Mouse (Mus musculus): ENCODE results near the gene Colgalt2.

Gene Colgalt2

DNA sequence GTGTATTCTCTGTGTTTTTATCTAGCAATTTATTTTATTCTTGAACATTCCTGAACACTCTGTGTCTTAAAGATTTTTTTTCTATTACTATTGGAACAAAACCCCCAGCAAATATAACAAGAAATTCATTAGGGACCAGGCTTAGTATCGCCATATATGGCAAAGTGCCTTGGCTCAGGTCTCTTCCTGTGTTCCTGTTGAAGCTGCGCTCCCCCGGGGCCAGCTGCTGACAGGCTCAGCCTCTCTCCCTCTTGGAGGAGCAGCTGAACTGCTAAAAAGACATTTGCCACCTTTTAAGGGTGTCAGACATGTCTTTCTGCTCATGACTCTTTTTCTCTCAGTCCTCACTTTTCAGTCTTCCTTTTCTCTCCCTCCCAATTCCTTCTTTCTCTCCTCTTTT is 66.7 kb downstream of the Colgalt2 start:
- in situ Hi-C loops (cut with MboI; ENCODE audit: unreplicated experiment in 2 of 2): no loop called here

DNA sequence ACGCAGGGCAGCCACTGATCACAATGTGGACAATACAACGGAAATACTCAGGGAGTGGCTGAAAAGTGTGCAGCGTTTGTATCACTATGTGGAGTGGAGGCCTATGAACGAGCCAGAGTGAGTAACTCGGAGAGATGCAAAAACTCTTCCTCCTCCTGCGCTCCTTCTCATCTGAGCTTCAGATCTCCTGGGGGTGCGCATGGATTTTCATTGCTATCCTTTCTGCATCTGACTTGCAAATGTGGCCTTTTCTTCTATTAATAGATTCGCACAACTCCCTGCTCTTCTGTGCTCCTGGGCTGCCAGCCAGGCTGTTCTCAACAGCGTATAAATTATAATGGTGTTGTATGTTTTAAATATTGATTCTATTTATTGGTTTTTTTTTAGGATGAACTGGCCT is 68.8 kb downstream of the Colgalt2 start:
- in situ Hi-C loops (cut with MboI; ENCODE audit: unreplicated experiment in 2 of 2): no loop called here

DNA sequence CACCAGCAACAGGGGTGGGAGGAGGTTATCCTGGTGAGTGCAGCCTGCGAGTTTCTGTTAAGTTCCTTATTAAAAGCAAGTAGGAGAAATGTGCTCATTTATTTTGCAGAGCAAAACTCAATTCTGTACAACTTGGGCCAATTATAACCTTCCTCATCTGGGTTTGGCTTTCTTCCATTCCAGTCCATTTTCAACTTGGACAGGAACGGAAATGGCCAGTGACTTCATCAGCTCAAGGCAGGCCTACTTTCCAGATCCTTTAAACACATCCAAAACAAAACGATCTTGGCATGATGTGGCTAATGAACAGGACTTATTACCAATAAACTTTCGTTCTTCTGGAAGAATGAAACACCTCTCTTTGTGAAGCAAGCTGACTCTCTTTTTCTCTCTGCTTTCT is 76.5 kb downstream of the Colgalt2 start:
- in situ Hi-C loops (cut with MboI; ENCODE audit: unreplicated experiment in 2 of 2): no loop called here

DNA sequence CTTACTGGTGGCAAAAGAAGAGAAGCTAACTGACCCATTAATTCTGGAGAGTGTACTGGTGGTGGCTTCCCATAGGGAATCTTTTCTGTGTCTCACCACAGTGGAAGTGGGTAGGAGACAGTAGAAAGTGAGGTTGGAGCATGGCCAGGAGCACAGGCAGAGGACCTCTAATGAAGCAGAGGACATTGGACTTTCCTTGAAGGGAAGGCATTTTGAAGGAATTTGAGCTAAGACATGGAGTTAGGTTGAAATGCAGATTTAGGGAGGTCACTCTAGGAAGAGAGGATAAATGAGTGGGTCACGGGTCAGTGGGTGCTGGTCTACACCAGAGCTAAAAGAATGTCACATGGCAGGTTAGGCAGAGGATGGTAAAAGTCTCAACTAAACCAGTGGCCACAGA is 91.2 kb downstream of the Colgalt2 start:
- in situ Hi-C loops (cut with MboI; ENCODE audit: unreplicated experiment in 2 of 2): no loop called here

DNA sequence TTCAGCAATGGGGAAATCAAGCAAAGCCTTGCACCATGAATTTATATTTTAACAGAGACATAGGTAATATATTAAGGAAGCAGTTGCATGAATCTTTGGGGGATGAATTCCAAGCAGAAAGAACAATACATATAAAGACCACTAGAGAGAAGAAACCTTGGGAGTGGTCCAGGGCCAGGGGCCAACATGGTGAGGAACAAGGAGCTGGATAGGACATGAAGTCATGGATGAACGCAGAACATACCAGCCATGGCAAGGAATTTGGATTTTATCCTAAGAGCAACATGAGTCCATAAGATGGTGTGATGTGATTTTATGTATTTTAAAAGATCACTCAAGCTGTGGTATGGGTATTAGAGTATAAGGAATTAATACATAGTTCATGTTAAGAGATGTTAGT is 92.6 kb downstream of the Colgalt2 start:
- in situ Hi-C loops (cut with MboI; ENCODE audit: unreplicated experiment in 2 of 2): no loop called here

DNA sequence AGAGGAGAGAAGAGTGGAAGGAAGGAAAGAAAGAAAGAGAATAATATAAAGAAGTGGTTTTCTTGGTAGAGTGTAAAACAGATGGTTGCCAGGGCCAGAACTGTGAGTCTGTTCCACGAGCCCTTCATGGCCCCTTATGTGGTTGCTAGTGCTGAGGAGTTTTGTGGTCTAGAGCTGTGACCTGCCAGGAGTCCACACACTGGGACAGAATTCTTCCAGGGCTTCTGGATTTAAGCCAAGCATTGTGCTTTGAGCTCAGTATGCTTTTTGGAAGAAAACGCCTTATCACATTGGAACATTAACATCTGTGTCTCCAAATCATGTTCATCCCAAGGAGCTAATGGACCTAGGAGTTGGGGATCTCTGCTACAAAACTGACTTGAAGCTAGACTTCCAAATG is 97.2 kb downstream of the Colgalt2 start:
- in situ Hi-C loops (cut with MboI; ENCODE audit: unreplicated experiment in 2 of 2): no loop called here

DNA sequence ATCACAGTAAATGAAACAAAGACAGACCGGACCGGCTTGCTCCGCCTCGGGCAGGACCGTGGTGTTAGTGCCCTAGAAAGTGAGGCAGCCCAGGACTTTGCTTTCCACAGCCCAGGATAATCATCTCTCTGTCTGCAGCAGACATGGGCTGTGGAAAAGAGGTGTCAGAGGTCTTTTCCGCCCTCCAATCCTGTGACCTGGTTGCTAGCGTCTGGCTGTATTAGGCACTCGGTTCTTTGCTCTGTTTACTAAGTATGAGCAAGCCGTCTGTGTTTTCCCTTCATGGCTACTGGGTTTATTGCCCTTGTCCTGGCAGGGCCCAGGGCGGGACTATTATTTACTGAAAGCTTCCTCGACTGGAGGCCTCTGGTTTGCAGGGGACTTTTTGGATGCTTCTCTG is 98.0 kb downstream of the Colgalt2 start:
- in situ Hi-C loops (cut with MboI; ENCODE audit: unreplicated experiment in 2 of 2): no loop called here

DNA sequence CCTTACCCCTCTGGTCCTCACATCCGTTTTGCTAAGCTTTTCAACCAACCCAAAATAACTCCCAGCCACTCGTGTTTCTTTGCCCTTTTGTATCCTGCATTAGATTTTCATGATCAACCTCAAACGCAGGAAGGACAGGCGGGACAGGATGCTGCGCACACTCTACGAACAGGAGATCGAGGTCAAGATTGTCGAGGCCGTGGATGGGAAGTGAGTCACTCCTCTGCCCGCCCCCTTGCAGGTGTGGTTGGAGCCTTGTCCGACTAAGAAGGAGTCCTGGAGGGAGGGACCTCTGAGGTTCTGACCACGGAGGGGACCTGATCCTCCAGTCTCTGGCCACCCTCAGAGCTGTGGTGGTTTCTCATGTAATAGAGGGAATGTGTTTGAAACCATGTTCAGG is 100.2 kb downstream of the Colgalt2 start:
- in situ Hi-C loops (cut with MboI; ENCODE audit: unreplicated experiment in 2 of 2): loop anchor here (10.0 to 25.0 kb wide), 3 partner anchors 415 to 1312 kb away; no protein-coding TSS in a partner anchor

DNA sequence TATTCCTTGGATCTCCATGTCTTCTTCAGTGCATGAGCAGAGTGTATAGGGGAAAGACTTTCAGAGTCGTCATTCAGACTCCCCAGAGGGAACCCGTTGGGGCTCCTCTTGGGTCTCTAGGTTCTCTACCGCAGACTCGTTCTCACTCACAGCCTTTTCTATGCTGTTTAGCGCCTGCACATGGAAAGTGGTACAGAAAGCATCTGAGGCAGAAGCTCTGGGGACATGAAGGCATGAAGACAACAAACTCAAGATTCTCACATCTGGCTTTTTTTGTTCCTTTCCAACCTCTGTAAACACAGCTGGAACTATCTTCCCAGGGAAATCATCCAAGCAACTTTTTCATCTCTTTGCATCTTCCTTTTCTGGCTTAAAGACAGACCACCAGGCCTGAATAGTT is 106.5 kb downstream of the Colgalt2 start:
- in situ Hi-C loops (cut with MboI; ENCODE audit: unreplicated experiment in 2 of 2): loop anchor here (5.0 to 25.0 kb wide), 4 partner anchors 409 to 1306 kb away; no protein-coding TSS in a partner anchor

DNA sequence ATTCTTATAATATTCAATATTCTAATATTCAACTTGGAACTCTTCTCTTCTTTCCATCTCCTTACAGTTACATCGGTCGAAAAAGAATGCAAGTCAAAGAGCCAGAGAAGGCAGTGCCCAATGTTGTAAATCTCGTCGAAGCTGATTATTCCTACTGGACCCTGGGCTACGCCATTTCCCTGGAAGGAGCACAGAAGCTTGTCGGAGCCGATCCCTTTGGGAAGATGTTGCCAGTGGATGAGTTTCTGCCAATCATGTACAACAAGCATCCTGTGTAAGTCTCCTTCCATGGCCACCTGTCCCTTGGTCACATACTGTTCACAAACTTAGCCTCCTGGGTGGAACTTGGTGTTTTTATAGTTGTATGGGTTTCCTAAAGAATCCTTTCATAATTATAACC is 107.1 kb downstream of the Colgalt2 start:
- in situ Hi-C loops (cut with MboI; ENCODE audit: unreplicated experiment in 2 of 2): loop anchor here (5.0 to 25.0 kb wide), 4 partner anchors 408 to 1306 kb away; no protein-coding TSS in a partner anchor

DNA sequence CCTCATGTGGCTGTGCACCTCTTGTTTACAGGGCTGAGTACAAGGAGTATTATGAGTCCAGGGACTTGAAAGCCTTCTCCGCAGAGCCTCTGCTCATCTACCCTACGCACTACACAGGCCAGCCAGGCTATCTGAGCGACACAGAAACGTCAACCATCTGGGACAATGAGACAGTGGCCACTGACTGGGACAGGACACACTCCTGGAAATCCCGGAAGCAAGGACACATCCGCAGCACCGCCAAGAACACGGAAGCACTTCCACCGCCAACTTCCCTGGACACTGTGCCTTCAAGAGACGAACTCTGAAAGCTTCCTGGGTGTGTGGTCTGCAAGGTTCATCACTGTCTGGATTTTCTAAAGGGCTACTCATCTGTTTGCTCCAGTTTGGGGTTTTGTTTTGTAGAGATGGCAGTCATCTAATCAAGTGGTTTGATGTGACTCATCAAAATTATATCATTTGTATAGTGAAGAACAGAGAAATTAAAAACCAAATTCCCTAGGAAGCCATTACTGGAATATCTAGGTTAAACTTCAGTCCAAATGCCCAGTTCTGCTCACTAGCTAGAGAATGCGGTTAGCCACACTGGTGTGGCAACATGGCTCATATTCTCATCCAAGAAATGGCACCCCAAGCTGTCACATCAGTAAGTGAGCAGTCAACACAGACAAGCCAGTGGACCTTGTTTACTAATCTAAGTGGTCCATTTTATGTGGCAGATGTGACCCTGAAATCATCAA is 109.0 kb downstream of the Colgalt2 start:
- in situ Hi-C loops (cut with MboI; ENCODE audit: unreplicated experiment in 2 of 2): loop anchor here (5.0 to 25.0 kb wide), 4 partner anchors 406 to 1304 kb away; no protein-coding TSS in a partner anchor

DNA sequence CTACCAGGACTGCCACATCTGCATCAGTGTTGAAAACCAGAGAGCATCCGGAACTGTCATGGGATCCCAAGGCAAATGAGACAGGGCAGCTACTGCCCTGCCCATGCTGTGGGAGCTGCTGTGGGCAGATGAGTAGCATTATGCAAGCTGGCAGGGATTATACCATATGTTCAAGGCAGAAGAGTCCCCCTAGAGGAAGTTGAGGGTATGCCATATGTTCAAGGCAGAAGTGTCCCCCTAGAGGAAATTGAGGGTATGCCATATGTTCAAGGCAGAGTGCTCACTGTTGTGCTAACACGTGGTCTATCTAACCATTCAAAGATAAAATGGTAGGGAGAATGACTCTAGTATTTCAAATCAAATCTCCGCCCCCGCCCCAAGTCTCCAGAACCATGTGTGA is 111.6 kb downstream of the Colgalt2 start:
- in situ Hi-C loops (cut with MboI; ENCODE audit: unreplicated experiment in 2 of 2): loop anchor here in 1 of 2 experiments (25.0 kb wide), 1 partner anchor 1301 kb away; no protein-coding TSS in a partner anchor

DNA sequence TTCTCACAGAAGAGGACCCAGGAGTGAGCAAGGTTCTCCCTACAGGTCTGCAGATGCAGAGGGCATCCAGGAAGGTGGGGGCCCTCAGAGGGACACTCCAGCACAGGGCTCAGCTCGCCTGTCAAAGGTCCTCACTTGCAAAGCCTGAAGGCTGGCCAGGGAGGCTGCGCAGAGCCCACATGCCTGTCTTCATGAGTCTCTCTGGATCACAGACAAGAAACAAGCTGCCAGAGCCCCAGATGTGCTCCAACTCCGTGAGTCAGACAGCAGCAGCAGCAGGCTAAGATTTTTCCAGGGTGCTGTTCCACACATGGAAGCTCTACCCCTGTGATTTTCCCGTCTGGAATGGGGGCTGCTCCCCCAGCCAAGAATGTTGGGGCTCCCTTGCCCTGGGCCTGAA is 114.6 kb downstream of the Colgalt2 start:
- in situ Hi-C loops (cut with MboI; ENCODE audit: unreplicated experiment in 2 of 2): loop anchor here in 1 of 2 experiments (25.0 kb wide), 1 partner anchor 1298 kb away; no protein-coding TSS in a partner anchor

DNA sequence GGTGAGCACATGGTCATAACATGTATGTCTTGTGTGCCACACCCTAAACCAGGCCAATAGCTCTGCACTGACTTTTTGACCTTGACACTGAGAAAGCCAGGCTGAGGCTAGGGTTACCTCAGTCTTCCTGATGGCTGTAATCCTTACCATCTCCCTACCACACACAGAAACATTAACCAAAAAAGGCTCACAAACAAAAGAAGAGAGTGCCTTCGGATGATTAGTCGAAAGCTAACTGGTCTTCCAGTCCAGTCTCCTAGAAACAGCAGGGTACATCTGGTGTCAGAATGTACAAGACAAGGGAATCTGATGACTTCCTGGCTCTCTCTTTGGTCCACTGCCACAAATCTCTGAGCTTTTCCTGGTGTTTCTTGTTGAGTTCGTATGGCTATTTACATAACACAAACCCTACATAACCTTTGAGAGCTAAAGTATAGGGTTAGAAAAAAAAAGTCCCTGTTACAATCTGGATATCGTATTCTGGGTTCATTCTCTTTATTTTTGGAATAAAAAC is 117.5 kb downstream of the Colgalt2 start:
- in situ Hi-C loops (cut with MboI; ENCODE audit: unreplicated experiment in 2 of 2): loop anchor here in 1 of 2 experiments (25.0 kb wide), 1 partner anchor 1295 kb away; no protein-coding TSS in a partner anchor

DNA sequence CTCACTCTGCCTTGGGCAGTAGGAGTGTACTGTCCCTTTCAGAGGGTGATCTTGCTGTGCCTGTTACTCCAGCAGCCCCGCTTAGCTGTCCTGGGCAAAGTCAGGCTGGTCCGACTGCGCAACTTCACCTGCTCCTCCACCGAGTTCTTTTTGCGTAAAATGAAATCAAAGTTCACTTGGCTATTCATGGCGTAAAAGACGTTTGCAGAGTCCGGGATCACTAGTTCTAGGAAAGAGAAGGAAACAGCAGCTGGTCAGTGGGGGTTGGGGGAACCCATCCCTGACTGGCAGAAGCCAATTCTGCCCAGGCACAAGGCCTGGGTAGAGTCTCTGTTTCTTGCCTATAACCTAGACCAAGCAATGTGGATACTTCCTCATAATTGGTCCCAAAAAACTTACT is 119.3 kb downstream of the Colgalt2 start:
- in situ Hi-C loops (cut with MboI; ENCODE audit: unreplicated experiment in 2 of 2): loop anchor here in 1 of 2 experiments (25.0 kb wide), 1 partner anchor 1293 kb away; no protein-coding TSS in a partner anchor

DNA sequence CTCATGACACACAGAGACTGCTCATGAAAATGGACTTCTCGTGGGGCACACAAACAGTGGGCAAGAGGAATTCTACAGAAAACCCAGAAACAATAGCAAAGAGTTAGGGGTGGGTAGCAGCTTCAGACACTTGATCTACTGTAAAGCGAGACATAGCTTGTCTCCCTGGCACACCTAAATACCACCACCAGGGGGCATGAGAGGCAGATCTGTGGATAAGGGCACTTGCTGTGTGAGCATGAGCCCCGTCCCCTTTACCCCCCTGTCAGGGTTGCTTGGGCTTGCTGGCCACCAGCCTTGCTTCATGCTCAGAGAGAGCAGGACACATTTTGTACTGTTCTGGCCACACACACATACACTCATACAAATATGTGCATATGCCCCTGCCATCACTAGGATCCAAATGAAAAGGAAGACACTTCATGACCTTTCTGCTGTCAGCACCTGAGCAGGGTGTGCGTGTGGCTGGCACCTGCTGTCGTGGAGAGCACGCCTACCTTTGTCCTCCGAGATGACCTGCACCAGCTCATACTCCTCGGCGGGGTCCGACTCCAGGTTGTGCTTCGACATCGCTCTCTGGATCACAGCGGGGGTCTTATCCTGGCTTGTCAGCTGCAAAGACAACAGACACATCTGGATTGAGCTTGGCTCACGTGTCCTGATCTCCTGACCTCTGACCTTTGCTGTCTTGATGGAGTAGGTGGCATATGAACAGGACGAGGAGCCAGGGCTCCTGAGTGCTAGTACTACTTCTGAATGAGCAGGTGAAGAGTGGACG is 121.4 kb downstream of the Colgalt2 start:
- in situ Hi-C loops (cut with MboI; ENCODE audit: unreplicated experiment in 2 of 2): loop anchor here (5.0 to 25.0 kb wide), 5 partner anchors 226 to 1291 kb away; partner anchors contain the start of gene Smg7 (in 1 of the 2)

DNA sequence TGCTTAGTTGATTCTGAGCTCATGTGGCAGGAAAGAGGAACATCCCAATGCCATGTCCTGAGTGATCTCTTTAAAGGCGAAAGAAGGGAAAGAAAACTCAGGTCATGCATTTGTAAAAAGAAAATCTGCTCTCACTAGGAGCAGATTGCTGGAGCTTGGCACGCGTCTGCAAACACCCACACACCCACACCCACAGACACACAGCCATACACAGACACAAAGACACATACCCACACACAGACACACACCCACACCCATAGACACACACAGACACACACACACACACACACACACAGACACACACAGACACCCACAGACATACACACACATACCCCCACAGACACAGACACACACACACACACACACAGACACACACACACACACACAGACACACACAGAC is 122.6 kb downstream of the Colgalt2 start:
- in situ Hi-C loops (cut with MboI; ENCODE audit: unreplicated experiment in 2 of 2): loop anchor here (5.0 to 25.0 kb wide), 5 partner anchors 225 to 1290 kb away; partner anchors contain the start of gene Smg7 (in 1 of the 2)

DNA sequence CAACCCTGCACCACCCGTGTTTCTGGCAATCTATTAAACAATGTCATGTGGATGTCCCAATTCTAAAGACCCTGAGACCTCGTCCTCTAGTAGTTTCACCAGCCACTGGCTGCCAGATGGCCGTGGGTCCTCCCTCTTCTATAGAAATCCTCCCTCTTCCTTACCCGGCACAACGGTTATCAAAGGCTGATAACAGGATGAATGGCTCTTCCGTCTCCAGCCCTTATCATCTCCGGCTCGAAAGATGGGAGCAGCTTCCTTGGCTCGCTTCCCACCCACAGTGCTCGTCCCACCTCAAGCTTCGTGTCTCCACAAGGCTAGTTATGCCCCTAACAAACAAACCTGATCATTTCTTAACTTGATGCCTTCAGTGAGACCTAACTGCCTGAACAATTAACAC is 123.7 kb downstream of the Colgalt2 start:
- in situ Hi-C loops (cut with MboI; ENCODE audit: unreplicated experiment in 2 of 2): loop anchor here (5.0 to 25.0 kb wide), 5 partner anchors 224 to 1289 kb away; partner anchors contain the start of gene Smg7 (in 1 of the 2)

DNA sequence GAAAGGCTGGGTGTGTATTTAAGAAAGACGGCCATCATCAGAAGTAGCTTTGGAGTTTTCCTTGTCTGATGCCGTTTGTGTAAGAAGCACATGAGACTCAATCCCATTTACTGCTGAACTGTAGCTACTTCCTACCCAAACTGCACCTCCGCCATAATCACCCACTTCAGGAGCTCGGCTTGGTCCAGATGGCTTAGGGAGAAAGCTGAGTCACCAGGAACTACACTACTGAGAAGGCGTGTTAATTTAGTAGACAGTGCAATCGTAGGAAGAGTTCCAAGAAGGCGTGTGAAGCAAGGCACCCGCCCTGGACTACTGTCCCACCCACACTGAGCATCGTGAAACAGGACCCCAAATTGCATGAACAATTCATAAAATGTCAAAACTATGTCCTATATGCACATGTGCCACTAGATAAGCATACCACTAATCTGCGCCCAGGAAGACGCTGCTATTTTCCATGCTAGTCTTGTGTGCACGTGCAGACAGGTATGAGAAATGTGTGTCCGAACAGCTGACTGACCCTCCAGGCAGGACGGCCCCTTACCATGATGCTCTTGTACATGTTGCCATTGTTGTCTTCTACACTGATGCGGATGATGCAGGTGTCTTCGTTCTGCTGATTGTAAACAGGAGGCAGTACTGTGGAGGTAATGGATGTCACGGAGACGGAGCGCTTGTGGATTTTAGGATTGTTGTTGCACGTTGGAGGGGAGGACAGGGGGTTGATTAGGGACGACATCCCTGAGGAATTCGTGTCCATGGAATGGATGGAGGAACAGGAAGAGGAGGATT is 124.7 kb downstream of the Colgalt2 start:
- in situ Hi-C loops (cut with MboI; ENCODE audit: unreplicated experiment in 2 of 2): loop anchor here (5.0 to 25.0 kb wide), 5 partner anchors 223 to 1288 kb away; partner anchors contain the start of gene Smg7 (in 1 of the 2)
